Mouse (Mus musculus): ENCODE data around the gene Pigv.

Pigv gene

DNA sequence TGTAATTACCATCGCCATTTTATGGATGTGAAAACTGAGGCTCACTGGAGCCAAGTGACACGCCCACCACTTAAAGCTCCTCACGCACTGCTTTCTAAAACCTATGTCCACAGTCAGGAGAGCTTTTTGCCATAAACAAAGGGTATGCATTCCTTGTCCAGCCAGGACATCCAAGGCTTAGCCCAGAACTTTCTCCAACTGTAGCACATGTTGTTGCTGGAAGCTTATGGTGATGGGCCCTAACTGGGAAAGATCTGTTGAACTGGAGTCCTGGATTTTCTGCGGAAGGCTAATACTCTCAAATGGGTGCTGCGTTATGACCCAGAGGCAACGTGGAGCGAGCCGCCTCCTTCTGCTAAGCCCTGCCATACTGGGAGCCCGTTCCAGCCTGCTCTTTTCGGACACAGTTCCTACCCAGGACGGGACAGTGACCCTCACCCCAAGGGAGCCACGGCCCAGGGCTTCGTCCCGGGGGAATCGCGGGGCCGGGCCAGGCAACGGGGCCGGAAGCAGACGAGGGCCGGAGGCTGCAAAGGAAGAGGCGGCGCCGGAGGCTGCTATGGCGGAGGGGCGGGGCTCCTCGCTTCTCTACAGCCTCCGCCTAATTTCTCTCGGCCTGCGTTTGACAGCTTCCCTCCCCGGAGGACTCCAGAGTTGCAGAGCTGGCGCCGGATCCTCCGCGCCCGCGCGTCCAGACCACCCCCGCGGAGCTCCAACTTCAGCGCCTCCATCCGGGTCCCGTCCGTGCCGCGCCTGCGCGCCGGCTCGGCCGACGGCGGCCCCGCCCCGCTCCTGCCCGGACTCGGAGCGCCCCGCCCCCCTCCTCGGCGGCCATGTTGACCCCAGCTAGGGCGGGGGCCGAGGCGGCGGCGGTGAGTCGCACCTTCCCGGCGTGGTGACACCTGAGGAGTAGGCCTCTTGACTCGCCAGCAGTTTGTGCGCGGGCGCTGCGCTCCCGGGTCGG is at the start of gene Pigv:
TSS of gene Pigv (minus strand) at position 767 of the 964 bp plus-strand sequence.
- peak; percentile 93 for DNase-seq

DNA sequence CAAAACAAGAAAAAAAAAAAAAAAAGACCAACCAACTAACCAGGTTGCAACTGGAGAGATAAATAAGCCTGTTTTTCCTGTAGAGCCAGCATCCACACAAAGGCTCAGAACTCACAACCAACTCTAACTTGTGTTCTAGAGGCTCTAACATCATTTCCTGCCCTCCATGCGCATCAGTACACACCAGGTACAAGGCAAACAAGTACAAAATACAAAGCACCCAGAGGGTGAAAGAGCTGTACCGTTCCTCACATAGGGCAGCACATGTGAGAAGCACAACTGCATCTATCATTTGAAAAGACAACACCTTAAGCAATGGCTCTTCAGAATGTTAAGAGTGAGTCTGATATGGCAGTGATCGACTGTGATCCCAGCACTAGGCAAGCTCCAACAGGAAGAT is 47.3 kb upstream of the Pigv start:
- DNase-seq: no peak

DNA sequence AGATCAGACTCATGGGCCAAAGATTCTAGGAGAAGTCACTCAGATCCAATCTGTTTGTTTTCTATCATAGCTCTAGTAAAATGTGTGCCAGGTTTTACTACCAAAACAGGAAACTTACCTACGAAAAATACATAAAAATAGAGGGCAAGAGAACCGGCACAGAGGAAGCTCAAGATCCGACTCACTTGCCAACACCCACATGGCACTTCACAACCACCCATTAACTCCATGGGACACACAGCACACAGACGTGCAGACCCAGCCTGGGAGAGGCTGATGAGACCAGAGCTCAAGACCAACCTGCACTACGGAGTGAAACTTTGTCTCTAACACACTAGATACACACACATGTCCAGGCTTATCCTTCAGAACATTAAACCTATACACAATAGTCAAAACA is 40.3 kb upstream of the Pigv start:
- no peak for DNase-seq

DNA sequence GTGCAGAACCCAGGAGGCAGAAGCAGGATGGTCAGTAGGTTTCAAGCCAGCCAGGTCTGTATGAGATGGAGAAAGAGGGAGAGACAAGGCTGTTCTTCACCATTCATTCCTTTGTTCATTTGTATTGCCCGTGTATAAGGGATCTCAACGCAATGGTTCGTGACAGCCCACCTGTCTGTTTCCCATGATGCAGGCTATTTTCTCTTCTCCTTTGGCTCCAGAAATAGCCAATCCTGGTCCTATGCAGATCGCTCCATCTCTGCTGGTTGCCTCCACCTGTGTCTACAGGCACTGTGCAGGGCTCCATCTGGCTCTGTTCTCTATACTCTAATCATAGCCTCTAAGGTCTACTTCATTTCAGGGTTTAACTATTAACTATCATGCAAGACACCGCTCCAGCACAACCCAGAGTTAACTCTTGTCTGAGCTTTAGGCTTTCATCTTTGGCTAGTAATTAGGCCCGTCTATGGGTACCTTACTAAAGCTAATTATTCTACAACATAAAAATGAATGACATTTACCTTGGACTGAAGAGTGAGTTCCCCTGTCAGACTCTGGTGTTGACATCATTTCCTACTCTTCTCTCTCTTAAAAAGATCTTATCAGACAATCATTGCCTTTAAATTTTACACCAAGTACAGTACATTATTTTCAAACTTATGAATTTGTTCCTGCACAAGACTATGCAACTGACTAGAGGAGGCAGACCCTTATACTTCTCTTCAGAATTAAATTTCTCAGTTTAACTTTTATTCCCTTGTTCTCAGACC is 39.0 kb upstream of the Pigv start:
- no peak for DNase-seq

DNA sequence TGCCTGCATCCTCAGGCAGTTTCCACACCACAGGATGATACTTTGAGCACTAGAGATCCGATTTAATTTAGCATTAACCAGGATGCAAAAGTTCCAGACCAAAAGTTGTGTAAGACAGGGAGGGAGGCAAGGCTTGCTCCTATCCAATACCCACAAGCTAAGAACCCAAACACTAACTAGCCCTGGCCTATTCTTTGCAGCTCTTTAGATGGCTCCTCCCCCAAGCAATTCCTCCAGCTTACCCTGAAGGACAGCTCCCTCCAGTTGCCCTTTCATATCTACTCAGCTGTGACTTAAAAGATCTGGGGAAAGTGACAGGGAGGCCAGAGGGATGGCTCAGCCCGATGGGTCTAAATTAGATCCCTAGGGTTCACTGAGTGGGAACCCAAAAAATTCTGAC is 36.9 kb upstream of the Pigv start:
- DNase-seq: no peak

DNA sequence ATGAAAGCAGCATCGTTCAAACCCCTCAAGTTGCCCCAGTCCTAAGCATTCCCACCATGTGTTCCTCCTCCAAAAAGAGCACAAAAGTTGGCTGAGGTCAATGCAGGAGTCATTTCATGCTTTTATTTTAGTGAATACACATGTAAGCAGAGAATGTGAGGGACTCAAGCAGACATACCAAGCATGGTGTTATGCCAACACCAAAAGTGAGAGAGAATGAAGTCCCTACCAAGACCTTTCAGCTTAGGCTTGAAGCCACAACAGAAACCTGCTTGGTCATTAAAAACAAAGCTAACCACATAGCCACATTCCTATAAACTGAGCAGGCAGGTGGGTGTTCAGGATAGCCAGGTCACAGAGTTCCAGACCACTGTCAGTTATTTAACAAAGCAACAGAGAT is 35.0 kb upstream of the Pigv start:
- DNase-seq: no peak

DNA sequence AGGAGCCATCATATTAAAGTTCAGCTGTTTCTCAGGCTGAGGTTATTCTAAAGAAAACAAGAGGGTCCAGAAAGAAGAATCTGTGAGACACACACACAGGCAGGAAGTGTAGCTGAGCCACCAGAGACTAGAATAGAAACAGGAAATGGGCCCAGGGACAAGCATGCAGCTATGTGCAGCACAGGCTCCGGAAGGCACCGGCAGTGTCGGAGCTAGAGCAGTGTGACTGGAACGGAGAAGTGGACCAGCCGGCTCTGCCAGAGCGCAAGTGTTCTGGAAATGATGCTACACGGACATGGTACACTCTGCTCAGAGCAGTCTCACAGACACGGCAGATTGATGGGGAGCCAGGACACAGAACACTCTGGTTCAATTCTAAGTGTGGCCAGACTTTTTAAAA is 34.5 kb upstream of the Pigv start:
- DNase-seq: peak; percentile 81

DNA sequence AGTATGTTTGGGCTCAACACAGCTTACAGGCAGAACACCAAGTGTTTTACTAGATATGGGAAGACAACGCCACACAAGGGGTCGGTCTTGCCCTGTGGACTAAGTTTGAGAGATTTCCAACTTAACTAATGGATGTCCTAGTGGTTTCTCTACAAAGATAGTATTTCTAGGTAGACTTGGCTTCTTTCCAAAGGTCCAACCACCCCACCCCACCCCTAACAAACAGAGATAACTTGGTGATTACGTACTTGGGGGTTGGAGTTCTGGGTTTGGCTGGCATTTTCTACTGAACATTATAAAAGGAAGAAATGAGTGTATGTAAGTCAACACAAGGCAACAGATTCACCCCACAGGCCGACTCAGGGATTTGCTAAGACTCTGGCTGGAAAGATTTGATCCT is 32.6 kb upstream of the Pigv start:
- DNase-seq: no peak

DNA sequence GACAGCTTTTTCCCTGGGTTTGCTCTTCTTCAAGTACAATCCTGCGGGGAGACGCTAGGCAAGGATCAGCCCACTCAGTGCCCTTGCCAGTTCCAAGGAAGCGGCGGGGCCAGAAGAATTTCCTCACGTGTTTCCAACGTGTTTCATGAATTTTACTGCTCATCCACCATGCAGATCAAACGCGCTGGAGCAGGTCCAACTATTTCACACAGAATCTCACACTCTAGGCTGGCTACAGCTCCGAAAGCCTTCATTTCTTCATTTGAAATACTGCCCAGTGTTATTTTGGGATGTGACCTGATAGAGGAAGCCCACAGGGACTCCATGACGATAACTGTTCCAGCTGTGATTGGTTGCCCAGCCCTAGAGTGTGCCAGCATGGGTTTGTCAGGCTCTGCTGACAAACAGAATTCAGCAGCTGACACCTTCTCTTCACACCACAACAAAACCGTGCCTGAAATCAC is 28.5 kb upstream of the Pigv start:
- peak; percentile 48 for DNase-seq

DNA sequence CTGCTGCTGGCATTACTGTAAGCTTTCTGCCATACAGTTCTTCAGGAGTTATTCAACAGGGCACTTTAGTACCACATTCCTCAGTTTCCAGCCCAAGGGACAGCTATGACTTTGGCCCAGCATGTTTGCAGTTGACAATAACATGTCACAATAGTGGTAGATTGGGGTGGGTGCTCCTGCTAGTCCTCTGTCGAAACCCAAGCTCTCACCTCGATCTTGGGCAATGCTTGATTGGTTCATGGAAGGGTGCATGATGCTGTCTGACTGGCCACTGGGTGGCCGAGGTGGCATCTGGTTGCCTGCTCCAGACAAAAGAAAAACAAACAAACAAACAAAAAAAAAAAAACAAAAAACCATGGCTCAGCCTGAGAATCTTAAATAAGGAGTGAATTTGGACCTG is 22.9 kb upstream of the Pigv start:
- no peak for DNase-seq

DNA sequence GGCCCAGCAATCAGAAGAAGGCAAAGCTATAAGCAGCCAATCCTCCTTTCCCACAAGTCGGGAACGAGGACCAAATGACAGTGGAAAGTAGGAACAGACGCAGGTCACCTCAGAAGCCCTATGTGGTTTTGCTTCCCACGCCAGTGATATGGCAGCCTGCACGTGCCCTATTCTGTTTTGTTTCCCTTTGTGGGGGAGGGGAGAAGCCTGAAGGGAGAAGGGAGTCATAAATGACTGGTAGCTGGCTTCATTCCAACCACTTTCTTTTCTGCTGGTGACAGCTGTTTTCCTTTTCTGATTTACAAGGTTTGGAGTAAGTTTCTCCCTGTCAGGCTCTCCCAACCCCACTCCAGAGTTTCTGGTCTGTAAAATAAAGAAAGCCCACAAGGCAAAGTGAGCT is 17.8 kb upstream of the Pigv start:
- DNase-seq: no peak

DNA sequence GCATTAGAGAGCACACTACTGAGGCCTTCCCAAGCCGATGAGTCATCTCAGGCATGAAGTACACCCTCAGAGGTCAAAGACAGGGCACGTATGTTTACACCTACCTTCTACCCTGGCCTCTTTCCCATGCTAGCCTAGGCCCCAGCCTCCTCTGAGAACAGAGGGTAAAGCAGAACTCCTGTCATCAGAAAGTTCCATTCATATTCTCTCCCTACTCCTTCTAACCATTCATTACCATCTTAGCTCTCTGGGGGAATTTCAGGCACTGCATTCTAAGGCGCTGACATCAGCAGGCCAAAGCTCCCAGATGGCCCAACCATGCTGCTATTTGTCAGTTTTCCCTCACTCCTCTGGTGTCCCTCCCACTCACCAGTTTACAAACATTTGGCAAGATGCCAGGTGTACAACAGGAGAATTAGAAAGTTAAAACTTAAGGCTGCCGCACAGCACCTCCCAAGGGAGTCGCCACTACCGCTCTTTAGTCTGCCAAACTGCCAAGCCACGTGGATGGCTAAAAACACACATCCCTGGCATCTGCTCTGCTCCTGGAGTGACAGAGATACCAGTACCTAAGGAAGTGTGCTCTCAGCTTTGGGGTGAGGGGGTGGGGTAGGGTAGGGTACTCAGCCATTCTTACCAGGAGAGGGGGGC is 16.1 kb upstream of the Pigv start:
- peak; percentile 50 for DNase-seq

DNA sequence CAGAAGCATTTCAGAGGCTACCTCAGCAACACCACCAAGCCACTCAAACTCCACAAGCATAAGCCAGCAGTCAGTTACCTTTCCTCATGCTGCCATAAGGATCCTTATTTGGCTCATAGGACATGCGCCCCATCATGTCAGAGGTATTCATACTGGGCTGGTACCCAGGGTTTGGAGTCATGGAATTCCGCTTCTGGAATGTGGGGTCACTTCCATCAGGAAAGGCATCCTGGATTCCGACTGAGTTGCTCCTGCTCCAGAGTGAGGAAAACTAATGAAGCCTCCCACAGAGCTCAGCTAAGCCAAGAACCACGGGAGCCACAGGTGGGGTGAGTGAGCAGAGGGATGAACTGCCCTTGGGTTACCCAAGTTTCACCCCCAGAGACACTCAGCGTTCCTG is 14.7 kb upstream of the Pigv start:
- DNase-seq: no peak

DNA sequence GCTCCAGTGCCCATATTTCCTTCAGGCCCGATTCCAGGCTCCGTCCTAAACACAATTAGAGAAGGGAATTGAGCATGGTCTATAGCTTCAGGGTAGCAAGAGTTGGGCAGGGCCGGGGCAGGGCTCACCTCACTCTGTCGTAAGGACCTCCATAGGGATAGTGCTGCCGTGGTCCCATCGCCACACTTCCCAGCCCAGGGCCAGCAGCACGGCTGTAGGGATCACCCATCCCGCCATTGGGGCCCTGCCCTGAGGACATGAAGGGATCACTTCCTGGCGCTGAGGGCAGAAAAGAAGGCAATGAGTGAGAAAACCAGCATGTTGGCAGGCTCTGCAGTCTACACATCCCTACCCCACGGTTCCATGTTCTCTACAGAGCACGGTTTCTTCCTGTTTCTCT is 14.1 kb upstream of the Pigv start:
- DNase-seq: no peak

DNA sequence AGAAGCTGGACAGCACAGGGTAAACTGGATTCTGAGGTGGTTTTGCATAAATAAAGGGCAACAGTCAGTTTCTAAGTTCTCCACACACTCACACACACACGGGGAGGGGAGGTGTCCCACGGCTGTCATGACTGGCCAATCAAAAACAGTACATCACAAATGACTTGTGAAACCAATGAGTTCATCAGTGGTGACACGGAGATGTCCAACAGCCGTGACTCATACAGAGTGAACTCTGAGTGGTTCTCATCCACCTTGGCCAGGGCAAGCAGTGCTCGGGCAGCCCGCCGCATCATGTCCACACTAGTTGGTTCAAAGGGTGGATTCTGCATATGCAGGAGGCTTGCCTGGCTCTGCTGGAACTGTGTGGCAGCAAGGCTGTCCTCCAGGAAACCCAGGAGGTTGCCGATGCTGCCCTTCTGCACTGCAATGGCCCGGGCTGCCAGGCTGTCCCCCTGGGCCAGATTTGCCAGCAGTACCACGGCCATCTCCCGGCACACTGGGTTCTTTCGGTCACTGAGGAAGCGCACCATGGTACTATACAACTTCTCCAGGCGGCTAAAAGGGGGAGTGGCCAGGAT is 7.8 kb upstream of the Pigv start:
- no peak for DNase-seq

DNA sequence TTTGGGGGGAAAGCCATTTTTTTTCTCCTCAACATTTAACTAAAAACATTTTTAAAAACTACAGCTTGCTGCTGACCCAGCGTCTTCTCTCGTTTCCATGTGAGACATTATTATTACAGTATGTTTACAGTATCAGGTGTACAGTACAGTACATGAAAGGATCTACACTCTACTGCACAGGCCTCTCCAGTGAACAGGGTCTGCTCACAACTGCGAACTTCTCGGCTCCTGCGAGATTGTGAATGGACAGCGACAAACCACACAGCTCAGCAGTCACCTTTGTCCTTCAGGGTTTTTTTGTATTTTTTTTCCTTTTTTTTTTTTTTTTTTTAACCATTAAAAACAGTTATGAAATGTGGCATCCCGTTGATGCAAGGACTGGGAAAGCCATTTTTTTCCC is 7.2 kb upstream of the Pigv start:
- no peak for DNase-seq

DNA sequence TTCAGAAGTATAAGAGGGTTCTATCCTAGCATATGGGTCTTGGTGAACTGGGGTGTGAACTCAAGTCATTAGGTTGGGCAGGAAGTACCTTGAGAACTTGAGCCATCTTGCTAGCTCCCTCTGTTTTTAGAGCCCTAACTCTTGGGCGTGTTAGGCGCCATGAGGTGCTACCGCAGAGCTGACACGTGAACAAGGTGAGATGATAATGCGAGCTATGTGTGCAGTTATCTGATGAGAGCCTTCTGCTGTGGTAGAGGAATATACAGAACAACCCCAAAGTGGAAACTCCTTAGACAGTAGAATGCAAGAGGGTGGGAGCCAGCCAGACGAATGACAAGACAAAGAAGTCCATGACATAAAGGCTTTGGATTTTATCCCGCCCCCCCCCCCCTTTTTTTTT is 4.8 kb upstream of the Pigv start:
- no peak for DNase-seq

DNA sequence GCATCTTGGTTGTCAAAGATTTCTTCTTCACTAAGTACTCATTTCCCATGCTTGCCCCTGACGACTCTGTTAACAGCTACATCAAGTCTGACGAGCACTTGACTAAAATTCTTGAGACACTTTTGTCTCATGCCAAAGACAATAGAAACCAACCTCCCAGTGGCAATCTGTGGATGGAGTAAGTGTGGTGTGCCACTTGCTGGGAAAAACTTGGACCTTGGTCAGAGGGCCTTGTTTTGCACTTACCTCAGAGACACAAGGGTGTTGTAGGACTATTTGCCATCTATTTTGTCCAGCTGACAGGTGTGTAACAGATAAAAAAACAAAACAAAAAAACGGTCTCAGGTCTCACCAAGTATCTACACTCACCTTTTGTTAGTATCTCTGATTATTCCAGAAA is 3.7 kb upstream of the Pigv start:
- no peak for DNase-seq

DNA sequence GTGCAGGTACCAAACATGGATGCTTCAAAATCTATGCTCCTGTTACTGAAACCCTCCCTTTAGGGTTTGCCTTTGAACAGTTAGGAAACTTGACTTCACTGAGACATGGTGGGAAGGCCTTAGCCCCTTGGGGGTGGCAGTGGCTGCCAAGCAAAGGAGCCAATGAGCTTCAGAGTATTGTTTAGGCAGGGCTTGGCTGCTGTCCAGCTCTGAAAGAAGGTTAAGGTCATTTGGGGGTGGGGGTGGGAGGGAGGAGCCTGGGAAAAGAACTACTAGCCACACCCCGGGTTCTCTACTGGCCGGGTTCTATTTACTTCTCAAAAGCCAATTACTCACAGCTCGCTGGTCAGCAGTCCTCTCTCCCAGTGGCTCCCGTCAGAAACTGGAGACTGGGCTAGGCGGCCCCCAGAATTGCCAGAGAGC is 3.2 kb upstream of the Pigv start:
- peak; percentile 66 for DNase-seq

DNA sequence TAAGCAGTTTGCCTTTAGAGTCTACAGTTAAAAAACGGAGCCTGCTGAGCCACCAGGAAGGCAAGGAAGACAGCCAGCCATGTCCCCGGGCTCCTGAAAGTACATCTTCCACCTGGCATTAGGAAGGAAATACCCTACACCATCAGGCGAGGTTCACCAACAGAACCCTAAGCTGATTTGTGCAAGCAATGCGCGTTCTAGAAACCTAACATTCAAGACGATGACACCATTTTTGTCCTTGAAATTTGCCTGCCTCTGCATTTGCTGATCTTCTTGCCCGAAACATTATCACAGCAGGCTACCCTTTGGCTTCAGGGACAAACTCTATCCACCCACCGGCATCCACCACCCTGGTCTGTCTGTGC is 1.9 kb upstream of the Pigv start:
- DNase-seq: no peak

DNA sequence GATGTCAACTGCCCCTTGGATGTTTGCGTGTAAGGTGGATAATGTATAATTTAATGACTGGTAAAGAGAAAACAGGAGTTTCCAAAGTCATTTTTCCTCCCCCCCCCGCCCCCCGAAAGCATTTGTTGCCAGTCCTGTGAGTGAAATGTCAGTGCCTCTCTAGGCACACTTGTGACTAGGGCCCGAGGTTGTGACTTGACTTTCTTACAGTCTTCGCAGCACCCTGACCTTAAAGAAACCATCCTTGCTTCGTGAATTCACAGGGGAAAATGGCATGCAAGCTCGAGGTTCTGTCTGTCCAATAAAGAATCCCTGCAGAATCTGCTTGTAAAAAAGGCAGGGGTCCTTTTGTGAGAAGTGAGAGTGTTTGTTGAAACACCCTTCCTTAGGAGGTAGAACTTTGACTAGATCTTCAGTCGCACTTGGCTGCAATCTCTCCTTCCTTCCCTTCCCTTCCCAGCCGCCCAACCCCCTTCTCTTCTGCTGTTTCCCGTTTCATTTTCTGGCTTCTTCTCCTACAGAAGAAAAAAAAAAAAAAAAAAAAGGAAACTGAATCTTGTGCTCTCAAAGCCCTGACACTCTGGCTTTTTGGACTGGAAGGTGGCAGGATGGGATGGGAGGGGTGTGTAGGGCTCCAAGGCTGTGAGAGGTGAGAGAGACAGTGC is 1.4 kb upstream of the Pigv start:
- peak; percentile 64 for DNase-seq

DNA sequence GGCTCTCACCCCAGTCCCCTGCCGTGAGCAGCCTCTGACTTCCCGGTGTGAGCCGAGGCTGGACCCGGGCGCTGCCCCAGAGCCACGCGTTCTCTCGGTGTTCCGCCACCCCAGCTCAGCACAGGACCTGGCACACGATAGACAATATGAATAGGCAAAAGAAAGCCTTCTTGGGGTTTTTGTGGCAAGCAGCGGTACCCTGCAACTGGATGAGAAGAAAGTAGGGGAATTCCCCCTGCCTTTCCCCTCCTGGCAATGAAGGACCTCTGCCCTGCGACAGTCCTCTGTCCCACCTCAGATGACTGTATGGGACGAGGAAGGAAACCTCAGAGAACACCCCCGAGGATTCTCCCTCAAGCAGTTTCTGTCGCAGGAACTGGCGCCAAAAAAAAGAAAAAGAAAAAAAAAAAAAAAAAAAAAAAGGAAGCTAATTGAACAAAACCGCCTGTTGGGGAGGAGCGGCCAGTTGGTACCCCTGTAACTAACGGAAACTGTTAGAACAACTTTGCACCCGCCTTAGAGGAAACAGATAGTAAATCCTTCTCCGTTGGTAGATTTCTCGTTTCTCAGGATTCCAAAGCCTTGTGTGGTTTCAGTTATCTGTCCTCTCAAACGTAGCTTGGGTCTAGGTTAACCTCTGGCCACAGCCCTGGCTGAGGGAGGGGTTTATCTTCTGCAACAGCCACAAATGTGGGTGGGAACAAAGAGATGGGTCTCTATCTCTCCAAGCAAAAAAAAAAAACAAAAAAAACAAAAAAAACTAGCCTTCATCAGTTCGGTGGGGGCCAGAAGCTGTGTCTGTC is 599 bp upstream of the Pigv start:
- peak; percentile 57 for DNase-seq

Measured in layer of hippocampus, adult 9-11 months (tissue).